Mouse (Mus musculus) v-Abl transformed pro-B cells (cell line): ENCODE results near the gene Hrasls5.

Source experiments
- in situ Hi-C, 2 experiments: fragments of 400-800 bp; cut with MboI; formaldehyde crosslinking; loops; one replicate each; pipeline ENCODE4 v1.15.1; 2025; ENCODE audit not compliant: unreplicated experiment in 2 of 2

Gene Hrasls5

DNA sequence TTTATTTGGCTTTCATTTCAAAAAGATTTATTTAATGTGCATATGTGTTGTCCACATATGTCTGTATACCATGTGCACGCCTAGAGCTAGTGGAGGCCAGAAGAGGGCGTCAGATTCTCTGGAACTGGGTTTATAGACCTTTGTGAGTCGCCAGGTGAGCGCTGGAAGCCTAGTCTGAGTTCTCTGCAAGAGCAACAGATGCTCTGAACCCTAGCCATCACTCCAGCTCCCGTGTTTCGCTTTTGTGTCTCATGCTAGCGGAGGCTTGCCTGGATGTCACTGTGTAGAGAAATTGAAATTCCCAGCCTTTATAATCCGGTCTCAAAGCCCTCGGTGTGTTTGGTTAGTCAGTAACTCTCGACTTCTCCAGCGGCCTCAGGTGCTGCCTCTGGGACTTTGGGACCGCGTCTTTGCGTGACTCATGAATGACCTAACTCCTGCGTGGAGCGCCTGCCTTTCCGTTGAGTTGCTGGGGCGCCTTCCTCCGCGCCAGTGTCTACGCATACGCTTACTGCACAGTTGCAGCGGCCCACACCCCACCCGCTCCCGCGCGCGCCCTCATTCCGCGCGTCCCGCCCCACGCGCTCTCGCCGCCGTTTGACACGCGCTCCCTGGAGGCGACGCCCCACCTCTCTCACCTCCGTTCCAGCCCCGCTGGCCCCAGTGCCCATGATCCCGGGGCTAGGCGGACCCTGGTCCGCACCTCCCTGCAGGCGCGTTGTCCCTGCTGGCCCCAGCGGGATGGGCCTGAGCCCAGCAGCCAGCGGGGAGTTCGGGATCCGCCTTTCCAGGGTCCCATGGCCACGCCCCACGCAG lies at the start of gene Hrasls5:
Gene Hrasls5 (plus strand): TSS at position 600 of the 816 bp plus-strand sequence.
- in situ Hi-C loops = loop anchor here in 1 of 2 experiments (10.0 kb wide), 1 partner anchor 547 kb away; no protein-coding TSS in a partner anchor

DNA sequence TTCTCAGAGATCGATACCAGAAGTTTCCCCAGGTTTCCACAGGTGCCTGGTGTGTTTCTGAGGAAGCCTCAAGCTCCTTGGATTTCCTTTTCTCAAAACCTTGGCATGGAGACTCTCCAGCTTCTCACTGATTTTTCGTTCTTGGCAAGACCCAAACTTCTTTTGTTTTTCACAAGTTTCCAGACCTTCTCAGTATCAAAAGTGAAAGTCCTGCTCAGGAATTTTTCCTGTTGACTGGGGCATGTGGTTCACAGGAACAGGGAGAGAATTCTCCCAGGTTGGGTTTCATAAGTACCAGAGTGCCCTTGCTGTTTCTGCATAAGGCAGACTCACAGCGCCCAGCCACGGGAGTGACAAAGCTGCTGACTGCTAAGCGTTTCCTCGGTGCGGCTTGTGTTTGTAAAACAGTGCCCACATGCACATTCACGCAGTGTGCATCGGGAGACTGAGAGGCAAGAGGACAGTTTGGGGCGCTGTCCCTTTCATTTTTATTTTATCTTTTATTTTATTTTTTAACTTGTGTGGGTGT lies 49.7 kb upstream of the Hrasls5 start:
- in situ Hi-C loops = no loop called here

DNA sequence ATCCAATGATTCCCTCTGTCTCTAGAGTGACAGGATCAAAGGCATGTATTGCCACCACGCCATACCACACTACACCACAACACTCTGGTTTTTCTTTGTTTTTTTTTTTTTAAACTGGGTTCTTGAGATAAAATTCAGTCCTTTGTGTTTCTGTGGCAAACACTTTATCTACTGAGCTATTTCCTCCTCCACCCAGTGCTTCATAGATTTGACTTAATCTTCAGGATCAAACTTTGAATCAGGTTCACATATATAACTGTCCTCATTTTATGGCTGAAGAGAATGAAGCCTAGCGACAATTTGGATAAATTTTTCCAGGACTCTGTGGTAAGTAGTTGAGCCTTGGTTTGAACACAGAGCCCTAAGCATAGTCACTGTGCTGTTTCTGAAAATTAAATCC lies 48.7 kb upstream of the Hrasls5 start:
- in situ Hi-C loops = no loop called here

DNA sequence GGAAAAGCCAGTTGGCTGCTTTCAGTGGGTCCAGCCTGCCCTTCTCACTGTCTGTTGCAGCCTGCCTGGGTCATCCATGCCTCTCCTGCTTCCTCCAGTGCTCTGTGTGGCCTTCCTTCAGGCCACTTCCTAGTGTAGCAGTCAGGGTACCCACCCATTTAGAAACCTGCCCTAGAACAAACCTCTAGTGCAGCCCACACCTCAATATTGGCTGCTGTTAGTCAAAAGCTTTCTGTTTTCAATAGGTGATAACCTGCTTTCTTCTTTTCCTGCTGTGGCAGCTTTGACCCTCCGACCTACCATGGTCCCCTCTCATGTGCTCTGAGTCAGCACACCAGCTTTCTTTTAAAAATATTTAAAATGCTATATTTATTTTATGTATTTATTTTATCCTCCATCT lies 47.9 kb upstream of the Hrasls5 start:
- in situ Hi-C loops = no loop called here

DNA sequence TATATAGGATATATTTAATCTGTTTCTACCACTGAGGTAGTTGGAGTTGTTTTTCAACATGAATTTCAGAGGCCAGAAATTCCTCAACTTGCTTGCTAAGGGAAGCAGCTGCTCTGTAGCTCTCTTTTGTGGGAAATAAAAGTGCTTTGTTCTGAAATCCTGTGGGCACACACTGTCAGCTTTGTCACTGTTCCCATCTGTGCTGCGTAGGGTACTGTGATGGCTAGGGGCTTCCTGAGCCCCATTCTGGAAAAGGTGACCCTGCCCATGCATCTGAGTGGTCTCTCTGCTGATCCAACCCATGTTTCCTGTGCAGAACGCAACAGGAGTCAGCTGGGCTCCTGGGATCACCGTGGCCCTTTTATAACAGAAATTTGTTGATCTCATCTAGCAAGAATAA lies 45.5 kb upstream of the Hrasls5 start:
- in situ Hi-C loops = no loop called here

DNA sequence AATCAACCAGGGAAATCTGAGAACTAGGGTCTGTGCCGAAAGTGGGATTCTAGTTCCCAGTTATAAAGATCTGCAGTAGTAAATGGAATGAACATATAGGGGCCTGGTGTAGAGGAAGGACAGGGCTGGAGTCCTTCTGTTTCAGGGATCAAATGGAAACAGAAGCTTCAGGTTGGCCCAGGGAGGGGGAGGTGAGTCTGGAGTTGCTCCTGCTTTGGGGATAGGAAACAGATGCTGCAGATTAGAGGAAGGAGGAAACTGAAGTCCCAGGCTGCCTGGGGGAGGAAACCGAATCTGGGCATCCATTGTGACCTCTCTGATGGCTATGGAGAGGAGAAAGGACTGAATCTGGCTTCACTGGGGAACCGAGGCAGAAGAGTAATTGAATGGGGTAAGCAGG lies 44.0 kb upstream of the Hrasls5 start:
- in situ Hi-C loops = no loop called here

DNA sequence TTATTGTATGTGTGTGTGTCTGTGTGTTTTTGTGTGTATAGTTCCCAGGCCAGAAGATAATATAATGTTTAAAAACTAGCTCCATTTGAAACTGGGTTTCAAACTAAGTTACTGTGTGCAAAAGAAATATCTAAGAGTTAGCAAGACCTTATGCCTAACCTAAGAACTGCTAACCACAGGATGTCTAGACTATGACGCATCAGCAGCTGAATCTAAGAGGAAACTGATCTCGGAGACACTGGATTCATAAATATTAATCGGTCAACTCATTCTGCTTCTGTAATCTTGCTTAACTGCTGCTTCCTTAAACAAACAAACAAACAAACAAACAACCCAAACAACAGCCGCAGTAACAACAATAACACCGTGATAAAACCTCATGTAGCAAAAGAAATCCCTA lies 42.7 kb upstream of the Hrasls5 start:
- in situ Hi-C loops = no loop called here

DNA sequence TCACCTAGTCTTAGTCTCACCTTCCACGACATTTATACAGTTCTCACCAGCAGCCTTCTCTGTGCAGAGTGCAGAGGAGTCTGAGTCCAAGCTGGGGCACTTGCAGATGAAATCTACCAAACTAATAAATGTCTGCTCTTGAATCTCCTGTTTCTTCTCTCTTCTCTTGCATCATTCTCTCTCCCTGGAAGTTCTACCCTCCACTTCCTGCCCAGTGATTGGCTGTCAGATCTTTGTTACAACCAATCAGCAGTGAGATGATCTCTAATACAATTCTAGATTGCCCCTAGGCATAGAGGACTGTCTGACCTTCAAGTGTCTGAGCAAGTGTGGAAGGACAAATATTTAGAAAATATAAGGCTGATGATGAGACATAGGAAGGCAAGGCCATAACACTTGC lies 36.2 kb upstream of the Hrasls5 start:
- in situ Hi-C loops = no loop called here

DNA sequence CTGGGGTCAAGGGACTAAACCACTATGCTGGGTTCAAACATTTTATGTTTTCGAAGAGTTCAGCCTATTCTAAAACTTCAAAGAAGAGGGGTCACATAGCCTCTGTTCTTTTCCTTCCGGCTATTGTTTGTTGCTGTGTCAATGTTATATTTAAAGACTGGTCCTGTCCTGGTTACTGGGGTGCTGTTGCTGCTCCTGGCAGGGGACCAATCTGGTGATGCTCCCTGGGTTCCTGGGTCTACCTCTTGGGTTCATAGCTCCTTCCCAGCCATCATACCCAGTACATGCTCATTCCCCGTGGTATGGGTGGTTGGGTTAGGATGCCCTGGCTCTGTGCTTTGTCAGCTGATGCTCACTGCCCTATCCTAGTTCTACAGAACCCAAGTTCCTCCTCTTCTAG lies 34.6 kb upstream of the Hrasls5 start:
- in situ Hi-C loops = no loop called here

DNA sequence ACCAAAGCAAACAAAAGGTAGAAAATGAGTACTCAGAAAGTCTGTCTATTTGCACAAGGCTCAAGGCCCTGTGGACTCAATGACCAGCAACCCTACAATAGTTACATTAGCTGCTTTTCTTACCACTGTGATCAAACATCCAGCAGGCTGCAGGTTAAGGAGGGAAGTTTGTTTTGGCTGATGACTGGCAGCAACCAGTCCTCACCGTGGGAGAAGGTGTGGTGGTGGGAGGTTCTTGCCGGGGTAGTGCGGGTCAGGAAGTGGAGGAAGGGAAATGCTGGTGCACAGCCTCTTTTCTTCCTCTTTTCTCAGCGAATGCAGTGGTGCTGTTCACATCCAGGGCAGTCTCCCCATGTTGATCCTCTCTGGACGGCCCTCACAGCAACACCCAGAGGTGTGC lies 31.3 kb upstream of the Hrasls5 start:
- in situ Hi-C loops = no loop called here

DNA sequence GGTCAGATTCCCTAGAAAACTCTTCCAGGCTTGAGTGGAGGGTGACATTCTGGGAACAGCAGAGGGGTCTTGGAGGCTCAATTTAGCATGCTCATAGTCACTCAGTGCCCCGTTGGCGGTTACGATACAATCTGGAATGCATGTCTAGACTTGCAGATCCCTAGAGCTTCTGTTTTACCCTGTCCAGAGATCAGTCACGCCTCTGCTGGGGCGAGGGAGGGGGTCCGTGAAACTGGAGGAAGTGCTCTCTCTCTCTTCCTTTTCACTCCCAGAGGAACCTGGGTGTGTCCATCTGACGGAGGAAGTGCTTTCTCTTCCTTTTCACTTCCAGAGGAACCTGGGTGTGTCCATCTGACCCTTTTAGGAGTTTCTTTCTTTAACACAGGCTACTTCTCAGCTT lies 29.2 kb upstream of the Hrasls5 start:
- in situ Hi-C loops = no loop called here

DNA sequence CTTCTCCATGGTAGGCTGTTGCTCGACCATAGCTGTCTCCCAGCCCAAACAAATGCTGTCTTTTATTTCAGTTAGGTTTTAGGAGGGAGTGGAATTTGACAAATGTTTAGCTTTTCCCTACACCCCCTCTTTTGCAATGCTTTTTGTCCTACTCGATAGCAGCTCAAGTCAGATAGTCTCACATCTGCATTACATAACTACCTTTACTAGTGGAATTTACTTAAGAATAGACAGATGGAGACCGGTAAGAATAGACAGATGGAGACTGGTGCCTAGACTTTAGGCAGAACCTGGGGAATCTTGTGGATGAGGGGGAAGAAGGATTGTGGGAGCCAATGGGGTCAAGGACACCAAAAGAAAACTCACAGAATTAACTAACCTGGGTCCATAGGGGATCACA lies 28.7 kb upstream of the Hrasls5 start:
- in situ Hi-C loops = no loop called here

DNA sequence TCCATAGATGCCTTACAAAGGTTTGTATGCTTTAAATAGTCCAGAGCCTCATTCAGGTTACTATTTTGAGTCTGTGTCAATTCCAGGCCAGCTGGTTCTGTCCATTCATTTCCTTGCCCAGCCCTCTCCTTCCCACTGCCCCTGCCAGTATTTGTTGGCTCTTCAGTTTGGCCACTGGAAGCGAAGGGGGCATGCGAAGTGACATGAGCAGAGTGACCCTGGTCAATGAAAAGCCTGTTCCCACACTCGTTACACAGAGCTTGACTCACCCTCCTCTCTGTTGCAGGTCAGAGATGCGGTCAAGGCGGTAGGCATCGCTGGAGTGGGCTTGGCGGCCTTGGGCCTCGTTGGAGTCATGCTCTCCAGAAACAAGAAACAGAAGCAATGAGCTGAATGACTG lies 27.1 kb upstream of the Hrasls5 start:
- in situ Hi-C loops = no loop called here

DNA sequence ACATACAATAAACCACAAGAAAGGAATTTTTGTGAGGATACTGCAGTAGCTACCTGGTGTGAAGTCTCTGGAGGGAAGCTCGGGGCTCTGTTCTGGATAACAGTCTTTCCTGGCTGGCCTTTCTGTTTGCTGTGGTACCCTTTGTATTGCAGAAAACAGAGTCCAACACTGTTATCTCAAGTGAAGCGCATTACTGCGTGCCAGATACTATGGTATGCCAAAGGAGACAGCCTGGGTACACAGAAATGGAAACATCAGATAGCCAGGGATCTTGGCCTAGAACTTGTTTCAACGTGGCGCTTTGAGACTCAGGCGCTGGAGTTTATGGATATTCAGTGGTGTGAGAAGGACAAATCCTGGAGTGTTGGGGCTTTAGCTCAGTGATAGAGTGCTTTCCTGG lies 26.6 kb upstream of the Hrasls5 start:
- in situ Hi-C loops = no loop called here

DNA sequence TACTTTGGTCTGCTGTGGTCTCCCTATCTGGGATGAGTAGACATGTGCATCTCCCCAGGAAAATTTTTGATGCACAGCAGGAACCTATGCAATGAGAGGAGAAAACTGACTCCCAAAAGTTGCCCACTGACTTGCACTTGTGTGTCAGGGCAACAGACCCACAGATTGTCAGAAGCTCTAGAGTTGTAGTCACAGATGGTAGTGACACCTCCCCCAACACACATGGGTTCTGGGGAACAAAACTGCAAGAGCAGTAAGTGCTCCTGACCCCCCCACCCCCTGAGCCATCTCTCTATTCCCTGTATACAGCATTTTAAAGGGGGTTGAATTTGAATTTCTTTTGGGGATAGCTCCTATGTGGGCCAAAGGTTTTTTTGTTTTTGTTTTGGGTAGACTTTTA lies 21.5 kb upstream of the Hrasls5 start:
- in situ Hi-C loops = loop anchor here in 1 of 2 experiments (10.0 kb wide), 2 partner anchors 146 to 526 kb away; no protein-coding TSS in a partner anchor

DNA sequence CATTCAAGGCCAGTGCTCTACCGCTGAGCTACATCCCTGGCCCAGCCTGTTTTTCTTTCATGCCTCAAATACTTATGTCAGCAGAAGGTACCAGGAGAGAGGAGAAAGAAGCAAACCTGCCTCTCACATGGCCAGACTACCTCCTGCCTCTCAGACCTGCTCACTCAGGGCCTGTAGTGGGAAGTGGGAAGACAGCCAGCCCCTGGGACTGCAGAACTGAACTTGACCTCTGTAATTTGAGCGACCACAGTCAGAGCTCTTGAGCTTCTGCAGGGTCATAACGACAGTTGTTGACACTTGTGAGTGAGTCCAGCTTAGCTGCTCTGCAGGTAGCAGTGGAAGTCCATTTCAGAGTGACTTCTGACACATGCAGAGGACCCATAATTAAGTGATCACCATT lies 20.3 kb upstream of the Hrasls5 start:
- in situ Hi-C loops = loop anchor here in 1 of 2 experiments (10.0 kb wide), 2 partner anchors 147 to 527 kb away; no protein-coding TSS in a partner anchor

DNA sequence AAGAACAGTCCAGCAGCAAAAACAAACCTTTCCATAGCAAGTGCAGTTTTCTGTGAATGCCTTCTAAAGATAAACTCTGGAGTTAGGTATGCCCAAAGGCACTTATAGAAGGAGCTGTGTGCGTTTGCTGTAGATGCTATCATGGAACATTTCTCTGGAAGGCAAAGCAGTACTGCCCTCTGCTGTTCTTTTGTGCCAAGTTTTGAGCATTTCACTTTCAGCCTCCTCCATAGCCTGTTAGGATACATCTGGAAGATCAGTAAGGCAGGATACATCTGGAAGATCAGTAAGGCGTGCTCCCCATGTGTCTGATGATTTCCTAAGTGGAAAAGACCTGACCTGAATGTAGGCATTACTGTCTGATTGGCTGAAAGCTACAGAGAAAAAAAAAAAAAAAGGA lies 16.8 kb upstream of the Hrasls5 start:
- in situ Hi-C loops = loop anchor here (5.0 to 10.0 kb wide), 4 partner anchors 63 to 531 kb away; no protein-coding TSS in a partner anchor

DNA sequence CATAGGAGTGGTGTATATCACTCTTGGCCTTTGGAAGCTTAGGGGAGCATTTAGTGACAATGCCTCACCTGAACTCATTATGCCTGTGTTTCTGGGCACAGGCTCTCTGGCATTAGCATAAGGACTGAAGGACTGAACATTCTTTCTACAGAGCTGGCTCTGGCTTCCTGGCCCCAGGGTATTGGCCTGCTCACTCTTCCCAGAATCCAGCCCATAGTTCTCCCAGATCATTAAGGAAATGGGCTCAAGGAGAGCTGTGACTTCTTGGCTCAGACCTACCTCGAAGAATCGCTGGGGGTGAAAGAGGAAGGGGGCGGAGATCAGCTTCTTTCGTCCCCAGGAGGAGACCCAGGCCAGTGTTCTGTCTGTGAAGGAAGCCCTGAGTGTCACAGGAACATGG lies 13.9 kb upstream of the Hrasls5 start:
- in situ Hi-C loops = loop anchor here (5.0 to 10.0 kb wide), 4 partner anchors 66 to 534 kb away; no protein-coding TSS in a partner anchor

DNA sequence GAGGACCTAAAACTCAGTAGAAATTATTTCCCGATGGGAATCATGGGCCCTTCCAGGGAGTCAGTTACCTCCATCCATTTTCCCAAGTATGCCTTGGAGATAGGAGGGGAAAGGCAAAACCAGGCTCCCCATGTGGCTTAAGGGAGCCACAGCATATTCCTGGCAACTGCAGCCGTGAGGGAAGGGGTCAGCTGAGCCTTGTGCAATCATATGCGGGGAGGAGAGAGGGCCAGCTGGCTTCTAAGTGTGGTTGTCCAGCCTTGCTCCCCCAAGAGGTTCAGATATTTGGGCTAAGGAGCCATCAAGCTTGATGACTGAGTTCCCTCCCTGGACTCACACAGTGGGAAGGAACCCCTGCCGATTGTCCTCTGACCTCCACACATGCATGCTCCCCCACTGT lies 10.8 kb upstream of the Hrasls5 start:
- in situ Hi-C loops = no loop called here

DNA sequence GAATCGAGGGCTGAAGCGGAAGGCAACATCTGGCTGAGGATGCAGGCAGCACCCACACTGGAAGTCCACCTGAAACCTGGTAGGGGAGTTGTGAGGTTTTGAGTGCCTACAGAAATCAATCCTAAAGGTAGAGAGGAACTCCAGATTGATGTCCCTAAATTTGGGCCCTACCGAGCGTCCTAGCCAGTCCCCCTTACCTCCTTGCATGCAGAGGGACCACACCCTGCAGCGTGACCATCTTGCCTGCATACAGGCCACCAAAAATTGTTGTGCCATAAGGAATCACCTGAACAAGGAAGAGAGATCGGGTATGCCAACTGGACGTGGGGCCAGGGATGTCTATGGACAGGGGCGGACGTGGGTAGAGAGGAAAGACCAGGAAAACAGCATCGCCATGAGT lies 8.2 kb upstream of the Hrasls5 start:
- in situ Hi-C loops = no loop called here

DNA sequence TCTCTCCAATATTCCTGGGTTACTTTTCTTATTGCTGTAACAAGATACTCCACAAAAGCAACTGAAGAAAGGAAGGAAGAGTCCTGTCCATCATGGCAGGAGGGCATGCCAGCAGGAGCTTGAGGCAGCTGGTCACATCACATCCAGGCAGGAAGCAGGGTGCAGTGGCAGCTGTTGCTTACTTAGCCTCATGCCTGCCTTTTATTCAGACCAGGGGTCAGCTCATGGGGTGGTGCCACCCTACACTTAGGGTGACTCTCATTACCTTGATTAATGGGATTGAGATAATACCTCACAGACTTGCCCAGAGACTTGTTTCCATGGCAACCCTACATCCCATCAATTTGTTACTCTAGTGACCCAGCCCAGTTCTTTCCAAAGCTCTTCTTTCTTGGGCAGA lies 7.3 kb upstream of the Hrasls5 start:
- in situ Hi-C loops = no loop called here
